Mouse (Mus musculus): ENCODE measurements at regions not wholly inside any gene's neighbourhood (a gene's known extent, or its start where the extent isn't known, plus 50 kb on each side); places are given as distances from the start of the nearest gene placed in this dataset.
A peak's percentile ranks its signal among the peaks of the same experiment; 100 is the strongest.

DNA sequence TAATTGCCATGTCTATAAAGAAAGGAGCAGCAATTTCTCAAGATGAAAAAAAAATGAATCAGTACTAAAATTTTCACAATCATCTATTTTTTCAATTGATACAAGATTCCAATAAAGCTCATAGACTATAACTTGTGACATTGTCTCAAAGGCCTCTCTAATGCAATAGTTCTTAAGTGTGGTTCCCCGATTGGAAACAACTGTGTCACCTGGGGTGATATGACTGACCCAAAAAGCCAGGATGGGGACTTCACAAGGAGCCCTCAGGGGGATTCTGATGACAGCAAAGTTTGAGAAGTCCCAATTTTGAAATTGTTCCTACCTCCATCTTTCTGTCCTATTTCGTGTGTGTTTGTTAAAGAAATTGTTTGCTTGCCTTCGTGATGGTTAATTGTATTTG, 143.3 kb upstream of the Fndc3a start:
- no peak for DNase-seq (ENCODE audit: low read depth, low spot score)

DNA sequence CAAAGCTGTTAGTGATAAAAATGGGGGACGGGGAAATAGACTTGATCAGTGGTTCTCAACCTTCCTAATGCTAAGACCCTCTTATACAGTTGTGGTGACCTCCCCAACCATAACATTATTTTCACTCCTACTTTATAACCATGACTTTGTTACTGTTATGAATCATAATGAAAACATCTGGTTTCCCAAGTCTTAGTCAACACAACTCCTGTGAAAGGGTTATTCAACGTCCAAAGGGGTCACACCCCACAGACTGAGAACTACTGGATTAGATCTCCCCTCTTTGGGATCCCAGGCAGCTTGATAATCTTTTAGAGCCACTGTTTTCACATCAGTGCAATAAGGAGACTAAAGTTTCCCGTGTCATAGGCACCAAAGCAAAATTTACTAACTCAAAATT, 141.1 kb upstream of the Fndc3a start:
- no peak for DNase-seq (ENCODE audit: low read depth, low spot score)

DNA sequence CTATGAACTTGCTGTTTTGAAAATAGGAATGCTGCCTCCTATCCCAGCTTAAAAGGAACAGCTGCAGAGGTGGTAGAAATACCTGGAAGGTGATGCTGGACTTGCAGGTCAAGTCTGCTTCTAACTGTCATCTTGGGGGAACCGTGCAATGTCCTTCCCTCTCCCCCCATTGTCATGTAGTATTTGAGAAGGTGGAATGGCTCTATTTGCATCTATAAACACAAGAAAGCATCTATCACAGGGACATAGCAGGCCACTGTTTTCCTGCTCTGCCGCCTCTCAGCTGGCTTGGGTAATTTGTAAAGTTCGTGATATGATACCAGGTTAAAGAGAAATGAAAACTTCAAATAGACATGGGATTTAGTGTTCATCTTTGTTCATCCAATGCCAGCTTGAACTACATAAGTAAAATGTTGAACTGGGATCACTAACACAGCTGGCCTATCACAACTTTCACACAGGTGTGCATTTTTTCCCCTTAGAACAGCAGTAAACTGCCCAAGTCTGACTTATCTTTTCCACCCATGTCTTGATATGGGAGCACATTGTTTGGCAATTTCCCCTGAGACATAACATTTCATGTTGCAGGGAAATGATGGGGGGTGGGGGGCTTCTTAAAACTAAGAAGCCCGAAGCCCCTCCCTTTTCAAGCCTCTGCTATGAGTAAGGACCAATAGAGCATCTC, 138.6 kb upstream of the Fndc3a start:
- no peak for DNase-seq (ENCODE audit: low read depth, low spot score)

DNA sequence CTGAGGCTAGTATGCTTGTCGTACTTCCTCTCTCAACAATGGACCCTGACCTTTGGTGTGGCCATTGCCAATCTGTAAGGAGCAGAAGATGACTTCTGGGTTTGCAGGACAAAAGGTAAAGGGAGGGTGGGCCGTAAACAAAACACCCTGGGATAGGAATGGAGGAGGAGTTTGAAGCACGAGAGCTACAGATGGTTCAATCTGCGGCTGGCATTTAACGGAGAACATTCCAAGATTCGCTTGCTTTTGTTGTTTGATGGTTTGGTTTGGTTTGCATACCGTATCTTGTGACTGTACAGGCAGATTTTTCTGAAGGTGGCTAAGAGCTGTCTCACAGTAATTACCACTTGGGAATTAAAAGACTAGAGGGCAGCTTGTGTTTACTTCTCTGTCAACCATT, 137.7 kb upstream of the Fndc3a start:
- no peak for DNase-seq (ENCODE audit: low read depth, low spot score)

DNA sequence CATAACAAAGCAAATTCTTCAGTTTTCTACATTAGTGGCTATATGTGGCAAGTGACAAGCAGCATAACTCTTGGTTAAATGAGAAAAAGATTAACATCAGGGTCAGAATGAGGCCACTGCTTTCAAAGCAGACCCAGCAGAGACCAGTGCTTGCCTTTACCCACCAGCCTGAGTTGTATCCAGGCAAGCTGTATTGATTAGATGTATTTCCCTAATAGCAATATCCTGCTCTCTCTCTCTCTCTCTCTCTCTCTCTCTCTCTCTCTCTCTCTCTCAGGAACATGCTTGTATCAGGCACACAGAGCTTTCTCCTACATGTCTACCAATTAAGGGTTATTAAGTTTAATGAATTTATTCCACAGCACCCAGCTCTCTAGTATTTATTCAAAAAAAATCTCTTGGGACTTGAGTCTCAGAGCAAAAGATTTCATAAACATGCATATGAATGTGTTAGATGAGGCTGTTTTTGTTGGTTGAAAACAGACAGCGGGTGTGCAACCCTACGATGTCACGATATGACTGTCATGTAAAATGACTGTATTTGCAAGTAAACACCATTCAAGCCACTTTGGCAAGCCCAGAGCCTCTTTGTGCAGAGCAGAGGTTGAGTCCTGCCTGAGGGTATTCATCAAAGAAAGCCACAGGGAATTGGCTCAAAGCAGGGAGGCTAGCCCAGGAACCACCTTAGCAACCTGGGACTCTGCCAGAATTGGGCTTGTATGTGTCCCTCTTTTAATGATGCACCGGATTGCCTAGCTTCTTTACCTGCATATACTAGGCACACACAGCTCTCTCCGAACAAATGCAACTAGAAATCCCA, 136.0 kb upstream of the Fndc3a start:
- DNase-seq (ENCODE audit: low read depth, low spot score), result no peak

GRCm38 (mm10) chr14:72844753-72845369, 135.1 kb upstream of the Fndc3a start:
- DNase-seq (ENCODE audit: low read depth, low spot score), result no peak

GRCm38 (mm10) chr14:72841753-72842152, 131.9 kb upstream of the Fndc3a start:
- no peak for DNase-seq (ENCODE audit: low read depth, low spot score)

DNA sequence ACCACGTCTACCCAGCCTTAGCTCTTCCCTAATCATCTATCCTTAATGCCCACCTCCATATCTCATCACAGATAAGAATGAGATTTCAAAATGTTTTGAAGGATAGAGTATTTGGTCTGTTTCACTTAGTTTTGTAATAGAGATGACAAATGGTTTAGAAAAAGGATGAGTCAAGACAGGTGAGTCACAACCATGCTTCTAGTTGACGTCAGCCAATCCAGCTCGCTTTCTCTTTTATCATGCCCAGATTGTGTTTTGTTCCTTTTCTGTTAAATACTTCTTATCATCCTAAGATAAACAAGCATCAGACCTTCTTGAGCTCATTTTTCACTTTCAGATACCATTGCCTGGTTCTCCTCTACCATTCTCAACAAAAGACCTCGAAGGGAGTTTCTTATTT, 125.4 kb upstream of the Fndc3a start:
- no peak for DNase-seq (ENCODE audit: low read depth, low spot score)

GRCm38 (mm10) chr14:72829261-72829660, 119.5 kb upstream of the Fndc3a start:
- no peak for DNase-seq (ENCODE audit: low read depth, low spot score)

GRCm38 (mm10) chr14:72825549-72825948, 115.7 kb upstream of the Fndc3a start:
- no peak for DNase-seq (ENCODE audit: low read depth, low spot score)

GRCm38 (mm10) chr14:72822231-72822615, 112.4 kb upstream of the Fndc3a start:
- no peak for DNase-seq (ENCODE audit: low read depth, low spot score)

DNA sequence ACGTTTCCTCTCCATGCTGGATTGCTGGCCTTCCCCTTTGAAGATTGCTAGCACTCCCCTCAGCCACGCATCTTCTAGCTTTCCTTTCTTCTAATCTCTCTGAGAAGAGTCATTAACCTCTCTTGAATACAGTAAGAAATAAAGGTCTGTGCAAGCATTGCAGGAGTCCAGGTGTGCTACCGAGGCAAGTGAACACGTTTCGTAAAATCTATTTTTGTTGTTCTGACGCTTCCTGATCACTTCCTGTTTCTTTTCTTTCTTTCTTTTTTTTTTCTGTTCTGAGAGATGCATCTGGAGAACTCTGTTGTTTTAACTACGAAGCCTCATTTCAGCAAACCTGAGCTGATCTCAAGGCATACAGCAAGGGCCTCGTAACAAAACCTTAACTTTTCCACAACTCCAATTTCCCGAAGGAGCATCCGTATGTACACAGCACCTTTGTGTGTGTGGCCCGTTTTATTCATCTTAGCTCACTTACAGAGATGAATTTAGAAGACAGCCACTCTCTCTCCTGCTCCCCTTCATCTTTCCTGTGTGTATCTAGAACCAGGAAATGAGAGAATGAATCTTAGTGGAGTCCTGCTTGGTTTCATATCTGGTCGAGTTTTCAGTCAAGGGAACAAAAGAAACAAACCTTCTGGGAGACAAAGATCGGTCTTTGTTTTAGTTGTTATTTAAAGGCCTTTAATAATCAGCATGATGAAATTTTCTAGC, 111.9 kb upstream of the Fndc3a start:
- no peak for DNase-seq (ENCODE audit: low read depth, low spot score)

GRCm38 (mm10) chr14:72819037-72819436, 109.2 kb upstream of the Fndc3a start:
- DNase-seq (ENCODE audit: low read depth, low spot score), result no peak

GRCm38 (mm10) chr14:72817764-72818163, 108.0 kb upstream of the Fndc3a start:
- DNase-seq (ENCODE audit: low read depth, low spot score), result no peak

DNA sequence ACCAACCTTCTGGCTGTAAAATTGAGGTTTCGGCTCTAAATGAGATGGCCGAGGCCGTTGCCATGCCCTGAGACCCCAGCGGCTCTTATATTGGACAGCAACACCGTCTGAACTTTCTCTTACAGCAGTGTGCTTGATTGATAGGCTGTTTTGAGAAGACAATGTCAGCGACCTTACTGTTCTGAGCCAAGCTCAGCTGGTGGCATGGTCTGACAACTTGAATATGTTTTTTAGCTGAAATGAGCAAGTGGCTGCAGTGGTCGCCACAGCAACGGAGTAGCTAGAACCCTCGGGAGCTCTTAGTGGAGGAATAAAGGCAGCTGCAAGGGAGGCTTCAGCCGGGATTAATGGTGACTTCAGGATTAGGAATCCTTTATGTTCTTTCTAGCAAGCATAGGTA, 107.0 kb upstream of the Fndc3a start:
- DNase-seq (ENCODE audit: low read depth, low spot score), result peak; percentile 76

- no peak for DNase-seq (ENCODE audit: low read depth, low spot score)
Observed at GRCm38 (mm10) chr14:72809138-72809537, 99.3 kb upstream of the Fndc3a start.

GRCm38 (mm10) chr14:72807947-72808346, 98.1 kb upstream of the Fndc3a start:
- DNase-seq (ENCODE audit: low read depth, low spot score), result no peak

DNA sequence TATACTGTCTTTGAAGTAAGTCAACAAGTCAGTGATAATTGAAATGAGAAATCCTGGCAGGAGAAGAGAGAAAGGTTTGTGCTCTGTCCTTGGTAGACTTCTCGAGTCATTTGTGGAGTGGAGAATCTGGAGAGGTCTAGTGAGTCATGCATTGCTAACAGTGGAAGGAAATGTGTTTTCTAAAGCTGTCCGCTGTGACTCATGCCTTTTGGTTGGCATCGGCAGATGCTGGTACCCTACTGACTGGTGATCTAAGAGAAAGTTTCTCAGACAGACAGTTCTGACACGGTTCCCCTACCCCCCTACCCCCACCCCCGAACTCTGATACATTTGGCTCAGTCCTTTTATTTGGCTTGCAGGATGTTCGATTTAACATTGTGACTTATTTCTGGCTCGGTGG, 97.5 kb upstream of the Fndc3a start:
- DNase-seq (ENCODE audit: low read depth, low spot score), result no peak

DNA sequence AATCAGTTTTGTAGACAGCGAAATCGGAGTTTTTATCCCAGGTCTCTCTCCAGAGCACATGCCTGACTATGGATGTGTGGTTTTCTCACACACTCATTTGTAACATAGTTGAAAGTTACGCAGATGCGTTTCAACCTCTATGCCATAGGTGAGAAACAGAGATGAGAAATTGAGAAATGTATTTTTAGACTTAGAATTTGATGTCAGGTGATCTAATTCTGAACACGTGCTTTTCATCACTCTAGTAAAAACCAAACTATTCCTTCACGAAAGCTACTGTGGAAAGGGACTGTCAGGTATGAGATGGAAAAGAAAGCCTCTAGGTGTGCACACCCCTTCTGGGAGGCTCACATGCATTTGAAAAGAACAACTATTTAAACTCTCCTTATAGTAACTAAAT, 96.8 kb upstream of the Fndc3a start:
- no peak for DNase-seq (ENCODE audit: low read depth, low spot score)

DNA sequence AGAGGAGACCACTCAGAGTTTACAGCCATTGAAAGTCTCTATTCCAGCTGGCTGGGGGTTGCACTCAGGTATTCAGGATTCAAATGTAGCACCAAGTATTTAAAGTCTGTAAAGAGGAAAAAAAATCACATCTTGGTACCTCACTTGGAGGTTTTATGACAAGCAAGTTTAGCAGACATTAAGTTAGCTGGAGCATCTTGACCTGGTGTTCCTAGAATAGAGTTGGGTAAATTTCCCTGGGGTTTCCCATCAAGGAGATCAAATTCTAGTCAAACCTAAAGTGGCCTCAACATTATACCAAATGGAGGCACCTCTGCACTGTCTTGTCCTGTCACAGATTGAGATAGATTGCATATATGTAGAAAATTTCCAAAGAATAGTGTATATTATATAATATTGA, 93.8 kb upstream of the Fndc3a start:
- DNase-seq (ENCODE audit: low read depth, low spot score), result no peak

GRCm38 (mm10) chr14:72790654-72791053, 80.9 kb upstream of the Fndc3a start:
- DNase-seq (ENCODE audit: low read depth, low spot score), result no peak

DNA sequence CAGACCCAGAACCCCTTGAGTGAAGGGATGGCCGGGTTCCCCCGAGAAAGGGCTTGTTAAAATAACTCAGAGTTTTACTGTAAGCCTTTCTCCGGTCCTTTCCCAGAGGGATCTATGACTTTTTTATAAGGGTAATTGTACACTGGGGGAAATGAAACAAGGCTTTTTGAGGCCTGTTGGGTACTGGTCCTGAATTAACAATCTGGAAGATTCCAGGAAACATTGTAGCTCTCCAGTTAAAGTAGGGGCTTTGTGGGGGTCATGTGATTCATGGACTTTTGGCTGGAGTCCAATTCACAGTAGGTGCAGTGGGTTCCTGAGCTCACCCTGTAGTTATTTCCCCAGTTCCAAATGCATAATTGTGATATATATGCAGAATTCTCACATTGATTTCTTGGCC, 77.1 kb upstream of the Fndc3a start:
- DNase-seq (ENCODE audit: low read depth, low spot score), result no peak
